Mouse (Mus musculus) neural tube, embryonic 10.5 days (tissue): Measurements from ENCODE around the gene Epb41.
A peak's percentile ranks its signal among the peaks of the same experiment; 100 is the strongest.

Source experiments
- DNase-seq: peaks from one replicate; pipeline ENCODE4 v3.0.0-alpha.2; 2017; ENCODE audit warnings: low spot score; ENCODE audit errors: extremely low spot score

Epb41 gene

GRCm38 (mm10) chr4:132074933-132075769, at the start of gene Epb41:
TSS of gene Epb41 (minus strand) at chr4:132075321.
- DNase-seq, result peak; percentile 95

GRCm38 (mm10) chr4:132123166-132123565, 48.0 kb upstream of the Epb41 start:
- DNase-seq, result no peak

- DNase-seq, result no peak
Measured at GRCm38 (mm10) chr4:132121674-132122073, 46.6 kb upstream of the Epb41 start.

- DNase-seq, result no peak
Measured at GRCm38 (mm10) chr4:132119566-132119965, 44.4 kb upstream of the Epb41 start.

GRCm38 (mm10) chr4:132116315-132116714, 41.2 kb upstream of the Epb41 start:
- DNase-seq, result no peak

- DNase-seq, result peak; percentile 25
Measured at GRCm38 (mm10) chr4:132113411-132114095, 38.4 kb upstream of the Epb41 start.

GRCm38 (mm10) chr4:132111227-132111626, 36.1 kb upstream of the Epb41 start:
- no peak for DNase-seq

- no peak for DNase-seq
Measured at GRCm38 (mm10) chr4:132108221-132108620, 33.1 kb upstream of the Epb41 start.

GRCm38 (mm10) chr4:132101152-132101551, 26.0 kb upstream of the Epb41 start:
- no peak for DNase-seq

GRCm38 (mm10) chr4:132099548-132099947, 24.4 kb upstream of the Epb41 start:
- no peak for DNase-seq

- DNase-seq, result no peak
Measured at GRCm38 (mm10) chr4:132095043-132095442, 19.9 kb upstream of the Epb41 start.

GRCm38 (mm10) chr4:132093928-132094327, 18.8 kb upstream of the Epb41 start:
- no peak for DNase-seq

GRCm38 (mm10) chr4:132093136-132093535, 18.0 kb upstream of the Epb41 start:
- no peak for DNase-seq

GRCm38 (mm10) chr4:132088921-132089320, 13.8 kb upstream of the Epb41 start:
- DNase-seq, result peak; percentile 70

- no peak for DNase-seq
Measured at GRCm38 (mm10) chr4:132085114-132085513, 10.0 kb upstream of the Epb41 start.

- no peak for DNase-seq
Measured at GRCm38 (mm10) chr4:132080492-132080983, 5.4 kb upstream of the Epb41 start.

- DNase-seq, result peak; percentile 79
Measured at GRCm38 (mm10) chr4:132079555-132080275, 4.6 kb upstream of the Epb41 start.

GRCm38 (mm10) chr4:132078296-132078714, 3.2 kb upstream of the Epb41 start:
- DNase-seq, result no peak

- no peak for DNase-seq
Measured at GRCm38 (mm10) chr4:132077445-132077844, 2.3 kb upstream of the Epb41 start.

- no peak for DNase-seq
Measured at GRCm38 (mm10) chr4:132076480-132077405, 1.6 kb upstream of the Epb41 start.

- no peak for DNase-seq
Measured at GRCm38 (mm10) chr4:132075796-132076195, 675 bp upstream of the Epb41 start.
